Mouse (Mus musculus) right cerebral cortex, postnatal 4 days (tissue): ENCODE measurements around the gene Moap1.

Experiments
- DNase-seq: peaks from one replicate; pipeline ENCODE4 v3.0.0-alpha.2; 2022

The Moap1 gene

GRCm38 (mm10) chr12:102743589-102744574, at the start of gene Moap1, which contains the start of gene Tmem251:
Gene Moap1, minus strand, starts transcription at chr12:102743661.
Gene Tmem251, plus strand, starts transcription at chr12:102743762.
- peak; percentile 84 for DNase-seq

- no peak for DNase-seq
Measured at GRCm38 (mm10) chr12:102787927-102788326, 44.5 kb upstream of the Moap1 start.

- no peak for DNase-seq
Measured at GRCm38 (mm10) chr12:102785593-102785985, 42.1 kb upstream of the Moap1 start.

- DNase-seq, result no peak
Measured at GRCm38 (mm10) chr12:102784899-102785592, 41.6 kb upstream of the Moap1 start.

GRCm38 (mm10) chr12:102782841-102783240, 39.4 kb upstream of the Moap1 start:
- DNase-seq, result no peak

- no peak for DNase-seq
Measured at GRCm38 (mm10) chr12:102779452-102779851, 36.0 kb upstream of the Moap1 start.

- no peak for DNase-seq
Measured at GRCm38 (mm10) chr12:102778151-102778550, 34.7 kb upstream of the Moap1 start.

GRCm38 (mm10) chr12:102776035-102776434, 32.6 kb upstream of the Moap1 start:
- no peak for DNase-seq

GRCm38 (mm10) chr12:102772676-102773075, 29.2 kb upstream of the Moap1 start:
- no peak for DNase-seq

- DNase-seq, result no peak
Measured at GRCm38 (mm10) chr12:102771601-102772000, 28.1 kb upstream of the Moap1 start.

- no peak for DNase-seq
Measured at GRCm38 (mm10) chr12:102769000-102769399, 25.5 kb upstream of the Moap1 start.

- no peak for DNase-seq
Measured at GRCm38 (mm10) chr12:102763696-102764095, 20.2 kb upstream of the Moap1 start.

GRCm38 (mm10) chr12:102761668-102762067, 18.2 kb upstream of the Moap1 start:
- DNase-seq, result no peak

GRCm38 (mm10) chr12:102758936-102759335, 15.5 kb upstream of the Moap1 start:
- no peak for DNase-seq

- no peak for DNase-seq
Measured at GRCm38 (mm10) chr12:102758403-102758756, 14.9 kb upstream of the Moap1 start, which contains the start of gene Gm20604. Gene Gm20604, minus strand, starts transcription at chr12:102758672.

GRCm38 (mm10) chr12:102757689-102758402, 14.4 kb upstream of the Moap1 start, which contains the start of the genes Gm28051, Gon7 and Ubr7:
Gene Gm28051, minus strand, starts transcription at chr12:102757765.
Gene Gon7, minus strand, starts transcription at chr12:102757803.
Gene Ubr7, plus strand, starts transcription at chr12:102757967.
- DNase-seq, result peak; percentile 91

- no peak for DNase-seq
Measured at GRCm38 (mm10) chr12:102757055-102757688, 13.7 kb upstream of the Moap1 start.

- peak; percentile 40 for DNase-seq
Measured at GRCm38 (mm10) chr12:102756304-102756703, 12.8 kb upstream of the Moap1 start.

GRCm38 (mm10) chr12:102748256-102748655, 4.8 kb upstream of the Moap1 start:
- no peak for DNase-seq

- no peak for DNase-seq
Measured at GRCm38 (mm10) chr12:102744839-102745238, 1.4 kb upstream of the Moap1 start.

GRCm38 (mm10) chr12:102743036-102743588, 349 bp downstream of the Moap1 start:
- DNase-seq, result no peak

GRCm38 (mm10) chr12:102742056-102742455, 1.4 kb downstream of the Moap1 start:
- DNase-seq, result no peak
